Comparison of ENCODE assay signal across 8 mouse cellular contexts in genomic region chr10:127177719-127178118, GRCm38 (mm10). TPM values are rescaled to one million over a fixed set of nuclear protein-coding genes. Genes with fewer than 3 reads are reported as not detected.
A peak's percentile ranks its signal among the peaks of the same experiment; 100 is the strongest.
DNase-seq lines count a peak whose midpoint lies in the region; TF ChIP-seq lines count a peak whose summit lies in the region.

No protein-coding gene starts in this region.

- DNase-seq in urinary bladder, postnatal 25 days (ENCODE audit: low spot score) = peak; percentile 70
- no peak for DNase-seq in urinary bladder, adult 2 months (ENCODE audit: low spot score)
- peak; percentile 93 for DNase-seq in embryo, embryonic 10 days (ENCODE audit: low spot score)
- DNase-seq in gastrocnemius, postnatal 14 days = peak; percentile 76
- peak; percentile 87 for DNase-seq in hindlimb bud, embryonic 11.5 days (ENCODE audit: extremely low spot score, low read depth, low spot score)
- DNase-seq in left cerebral cortex, postnatal 4 days = peak; percentile 81
- DNase-seq in mesoderm, embryonic 11.5 days (ENCODE audit: low read depth, low spot score) = peak; percentile 90

- H3K36me3 ChIP-seq in small intestine, adult 2 months (ENCODE audit: control insufficient read depth, insufficient read depth, low read length) = peaks cover 4% of the 10 kb centered on the region; the same call in 1 of the 2 replicates

- intact Hi-C loops in gastrocnemius, postnatal 14 days (cut with DNase I; ENCODE audit: low total_unique reads) = loop anchor here (5.0 kb wide), 1 partner anchor 50 kb away; no protein-coding TSS in a partner anchor
- intact Hi-C loops in left cerebral cortex, postnatal 4 days (cut with DNase I) = loop anchor here (2.0 kb wide), 1 partner anchor 47 kb away; no protein-coding TSS in a partner anchor

- H3K4me1 ChIP-seq in small intestine, adult 2 months (ENCODE audit: control insufficient read depth, insufficient read depth, insufficient read length, low read length) = peaks cover 9% of the 10 kb centered on the region

- no peak overlapping the region for H3K27ac ChIP-seq in small intestine, adult 2 months (ENCODE audit: insufficient read depth, low read depth, low read length)

- peak; percentile 91; the same call in 1 of the 2 replicates for TF ChIP-seq CTCF in small intestine, adult 2 months (IDR thresholded peaks at IDR 0.05; ENCODE audit: extremely low read depth, insufficient read length, insufficient replicate concordance, low read depth, low read length)

- no peak for TF ChIP-seq POLR2A in small intestine, adult 2 months (IDR thresholded peaks at IDR 0.05; ENCODE audit: low read depth, low read length)

- WGBS in small intestine, adult 2 months = 2% methylated on average over 23 of the region's 23 CpGs

- H3K4me3 ChIP-seq in small intestine, adult 2 months (ENCODE audit: low read depth, low read length) = peak overlapping the region; percentile 48

- peaks cover 48% of the 10 kb centered on the region for H3K27me3 ChIP-seq in small intestine, adult 2 months (ENCODE audit: control insufficient read depth, insufficient read depth, low read length)

RNA-seq across cellular contexts. Expression of gene Slc26a10, which starts 2.7 kb away (rescaled TPM):
- polyA plus RNA-seq in urinary bladder, adult 2 months (2012; rRNA removed) = 0.72 and 1.5 TPM in 2 replicates
- total RNA-seq in gastrocnemius, postnatal 14 days (2021) = 1 to 10 TPM; 3.7 to 7.6 TPM
- total RNA-seq in left cerebral cortex, postnatal 4 days (2021) = under 1 TPM; 0.83 to 0.88 TPM
- 0.56 and 0.85 TPM in 2 replicates for polyA plus RNA-seq in small intestine, adult 2 months (2012; rRNA removed)

RNA-seq across cellular contexts. Expression of gene Arhgef25, which starts 12.2 kb away (rescaled TPM):
- polyA plus RNA-seq in urinary bladder, adult 2 months (2012; rRNA removed) = 178 and 188 TPM in 2 replicates
- 10 to 100 TPM; 13.9 to 14.4 TPM for total RNA-seq in gastrocnemius, postnatal 14 days (2021)
- total RNA-seq in left cerebral cortex, postnatal 4 days (2021) = 10 to 100 TPM; 70.5 to 75.6 TPM
- polyA plus RNA-seq in small intestine, adult 2 months (2012; rRNA removed) = 8.8 and 10.4 TPM in 2 replicates

RNA-seq across cellular contexts. Expression of gene B4galnt1, which starts 12.7 kb away (rescaled TPM):
- 6.2 and 7.9 TPM in 2 replicates for polyA plus RNA-seq in urinary bladder, adult 2 months (2012; rRNA removed)
- 1 to 10 TPM; 1.5 to 1.9 TPM for total RNA-seq in gastrocnemius, postnatal 14 days (2021)
- 100 to 1,000 TPM in 1 of 2 experiments, 10 to 100 TPM in 1; 99.8 to 109 TPM for total RNA-seq in left cerebral cortex, postnatal 4 days (2021)
- polyA plus RNA-seq in small intestine, adult 2 months (2012; rRNA removed) = 228 and 484 TPM in 2 replicates

RNA-seq across cellular contexts. Expression of gene Dtx3, which starts 17.8 kb away (rescaled TPM):
- polyA plus RNA-seq in urinary bladder, adult 2 months (2012; rRNA removed) = 193 and 272 TPM in 2 replicates
- 10 to 100 TPM; 22.2 to 24.8 TPM for total RNA-seq in gastrocnemius, postnatal 14 days (2021)
- 100 to 1,000 TPM; 184 to 207 TPM for total RNA-seq in left cerebral cortex, postnatal 4 days (2021)
- 24.0 and 35.3 TPM in 2 replicates for polyA plus RNA-seq in small intestine, adult 2 months (2012; rRNA removed)

RNA-seq across cellular contexts. Expression of gene Pip4k2c, which starts 33.7 kb away (rescaled TPM):
- polyA plus RNA-seq in urinary bladder, adult 2 months (2012; rRNA removed) = 47.7 and 48.4 TPM in 2 replicates
- 1 to 10 TPM; 6.3 to 7.6 TPM for total RNA-seq in gastrocnemius, postnatal 14 days (2021)
- 10 to 100 TPM; 23.8 to 25.0 TPM for total RNA-seq in left cerebral cortex, postnatal 4 days (2021)
- polyA plus RNA-seq in small intestine, adult 2 months (2012; rRNA removed) = 13.8 and 31.4 TPM in 2 replicates

Comparison
In these comparisons a context has a peak if more than half of its experiments do, and no peak if none do; other contexts are left out.
1. RNA of gene Arhgef25, which starts 12.2 kb away (total RNA-seq): 70.5 to 75.6 TPM in left cerebral cortex, postnatal 4 days; 13.9 to 14.4 TPM in gastrocnemius, postnatal 14 days; every median in the first group is over 4 times any median in the second.
2. RNA of gene B4galnt1, which starts 12.7 kb away (total RNA-seq): 99.8 to 109 TPM in left cerebral cortex, postnatal 4 days; 1.5 to 1.9 TPM in gastrocnemius, postnatal 14 days; every median in the first group is over 10 times any median in the second.